Mouse (Mus musculus): ENCODE data around the gene Olfr455. TPM values are rescaled to one million over a fixed set of nuclear protein-coding genes. Genes with fewer than 3 reads are reported as not detected.

Olfr455 gene
- polyA plus RNA-seq, 2 experiments = not detected

- H3K4me3 ChIP-seq (replicated peaks; ENCODE audit: low read length) = no peak overlapping the region
Measured at GRCm38 (mm10) chr6:42578678-42579077, 31.3 kb upstream of the Olfr455 start.

DNA sequence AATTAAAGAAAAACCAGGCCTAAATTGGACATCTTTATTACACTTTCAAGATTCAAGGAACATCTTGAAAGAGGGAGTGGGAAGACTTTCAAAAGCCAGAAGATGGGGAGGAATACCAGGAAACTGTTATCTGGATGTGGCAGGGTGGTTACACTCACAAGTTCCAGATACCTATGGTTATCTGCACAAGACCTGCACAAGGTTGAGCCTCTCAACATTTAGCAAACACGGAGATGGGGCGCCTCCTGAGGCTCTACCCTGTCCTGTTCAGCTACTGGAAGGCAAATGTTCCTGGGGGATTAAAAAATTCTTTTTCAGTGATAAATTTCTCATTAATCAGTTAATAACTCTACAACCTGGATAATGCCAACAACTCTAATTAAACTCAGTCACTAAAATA is 30.0 kb upstream of the Olfr455 start:
- 87% methylated on average over 2 of the region's 2 CpGs for WGBS
- no peak overlapping the region for H3K4me3 ChIP-seq (replicated peaks; ENCODE audit: low read length)

More at GRCm38 (mm10) chr6:42578678-42579077, 31.3 kb upstream of the Olfr455 start:
- no peak for TF ChIP-seq POLR2A (IDR thresholded peaks at IDR 0.05; ENCODE audit: borderline replicate concordance, extremely low read depth, insufficient read depth, insufficient read length)
- no peak for ATAC-seq (ENCODE audit: low FRiP score, low read depth)
- no peaks in the 10 kb centered on the region for H3K36me3 ChIP-seq (ENCODE audit: control insufficient read depth, insufficient read depth, low read length)
- DNase-seq (ENCODE audit: low spot score) = no peak
- no peak overlapping the region for H3K4me2 ChIP-seq (replicated peaks; ENCODE audit: low read depth, low read length, severe bottlenecking)
- 74% methylated on average over 4 of the region's 4 CpGs for WGBS
- no peaks in the 10 kb centered on the region for H3K4me1 ChIP-seq (ENCODE audit: control insufficient read depth, insufficient read depth, low read length)
- H3K27ac ChIP-seq (replicated peaks; ENCODE audit: low read depth, low read length) = no peak overlapping the region
- no peaks in the 10 kb centered on the region for H3K9me3 ChIP-seq (ENCODE audit: control insufficient read depth, low read length)
- no peaks in the 10 kb centered on the region for H3K27me3 ChIP-seq (ENCODE audit: control insufficient read depth, insufficient read depth, low read length)
- no peak overlapping the region for H3K9ac ChIP-seq (ENCODE audit: low read depth, low read length, severe bottlenecking)

DNA sequence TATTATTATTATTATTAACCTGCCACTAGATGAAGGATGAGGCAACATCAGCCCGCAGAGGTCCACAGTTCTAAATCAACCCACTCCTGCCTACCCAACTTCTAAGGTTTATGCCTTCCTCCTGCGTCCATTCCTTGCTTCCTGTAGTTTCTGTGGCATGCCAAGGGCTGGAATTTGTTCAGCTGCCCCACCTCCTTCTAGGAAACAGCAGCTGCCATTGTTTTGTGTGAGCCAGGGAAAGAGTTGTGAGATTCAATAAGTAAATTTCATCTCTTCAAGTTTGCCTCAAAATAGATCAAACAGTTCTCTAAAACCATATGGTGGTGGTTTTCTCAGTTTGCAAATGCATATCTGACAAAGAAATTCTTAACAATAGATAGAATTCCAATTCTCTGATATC is 20.8 kb upstream of the Olfr455 start:
- no peak overlapping the region for H3K27ac ChIP-seq (replicated peaks; ENCODE audit: low read depth, low read length)
- no peak overlapping the region for H3K4me3 ChIP-seq (replicated peaks; ENCODE audit: low read length)
- no peak overlapping the region for H3K4me2 ChIP-seq (replicated peaks; ENCODE audit: low read depth, low read length, severe bottlenecking)

More for the DNA sequence above, 30.0 kb upstream of the Olfr455 start:
- DNase-seq (ENCODE audit: low spot score) (no peak), ATAC-seq (ENCODE audit: low FRiP score, low read depth) (no peak)
- Histone ChIP-seq H3K27ac (replicated peaks; ENCODE audit: low read depth, low read length) (no peak overlapping the region), H3K4me1 (ENCODE audit: control insufficient read depth, insufficient read depth, low read length) (no peaks in the 10 kb centered on the region), H3K27me3 (ENCODE audit: control insufficient read depth, insufficient read depth, low read length) (no peaks in the 10 kb centered on the region), H3K4me2 (replicated peaks; ENCODE audit: low read depth, low read length, severe bottlenecking) (no peak overlapping the region), H3K9ac (ENCODE audit: low read depth, low read length, severe bottlenecking) (no peak overlapping the region), H3K36me3 (ENCODE audit: control insufficient read depth, insufficient read depth, low read length) (no peaks in the 10 kb centered on the region), H3K9me3 (ENCODE audit: control insufficient read depth, low read length) (no peaks in the 10 kb centered on the region)
- no peak for TF ChIP-seq POLR2A (IDR thresholded peaks at IDR 0.05; ENCODE audit: borderline replicate concordance, extremely low read depth, insufficient read depth, insufficient read length)

DNA sequence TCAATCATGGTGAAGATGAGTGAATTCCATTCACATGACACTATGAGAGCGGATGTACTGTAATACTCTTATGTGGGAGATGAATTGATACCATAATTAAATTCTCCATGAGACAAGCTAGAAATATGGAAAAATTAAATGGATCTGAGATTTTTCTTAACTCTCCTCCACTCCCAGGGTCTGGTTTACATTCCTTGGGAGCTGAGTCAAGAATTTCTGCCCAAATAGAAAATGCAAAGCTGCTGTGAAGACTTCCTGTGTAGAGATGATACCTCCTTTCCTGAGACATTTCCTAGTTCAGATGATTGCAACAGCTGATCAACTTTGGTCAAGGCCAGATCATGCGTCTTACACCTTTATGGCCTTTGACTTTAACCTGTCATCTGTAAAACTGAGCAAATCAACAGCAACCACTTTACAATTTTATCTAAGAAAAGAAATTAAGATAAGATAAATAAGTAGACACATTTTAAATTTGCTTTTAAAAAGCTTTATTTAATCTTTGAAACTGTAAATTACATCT is 18.8 kb upstream of the Olfr455 start:
- 83% methylated on average over 2 of the region's 2 CpGs for WGBS
- TF ChIP-seq POLR2A (IDR thresholded peaks at IDR 0.05; ENCODE audit: borderline replicate concordance, extremely low read depth, insufficient read depth, insufficient read length) = no peak
- ATAC-seq (ENCODE audit: low FRiP score, low read depth) = no peak

More for the DNA sequence above, 20.8 kb upstream of the Olfr455 start:
- 56% methylated on average over 2 of the region's 2 CpGs for WGBS
- Histone ChIP-seq H3K4me1 (ENCODE audit: control insufficient read depth, insufficient read depth, low read length) (no peaks in the 10 kb centered on the region), H3K36me3 (ENCODE audit: control insufficient read depth, insufficient read depth, low read length) (no peaks in the 10 kb centered on the region), H3K9me3 (ENCODE audit: control insufficient read depth, low read length) (no peaks in the 10 kb centered on the region), H3K9ac (ENCODE audit: low read depth, low read length, severe bottlenecking) (no peak overlapping the region), H3K27me3 (ENCODE audit: control insufficient read depth, insufficient read depth, low read length) (no peaks in the 10 kb centered on the region)
- DNase-seq (ENCODE audit: low spot score) = no peak
- no peak for TF ChIP-seq POLR2A (IDR thresholded peaks at IDR 0.05; ENCODE audit: borderline replicate concordance, extremely low read depth, insufficient read depth, insufficient read length)
- no peak for ATAC-seq (ENCODE audit: low FRiP score, low read depth)

DNA sequence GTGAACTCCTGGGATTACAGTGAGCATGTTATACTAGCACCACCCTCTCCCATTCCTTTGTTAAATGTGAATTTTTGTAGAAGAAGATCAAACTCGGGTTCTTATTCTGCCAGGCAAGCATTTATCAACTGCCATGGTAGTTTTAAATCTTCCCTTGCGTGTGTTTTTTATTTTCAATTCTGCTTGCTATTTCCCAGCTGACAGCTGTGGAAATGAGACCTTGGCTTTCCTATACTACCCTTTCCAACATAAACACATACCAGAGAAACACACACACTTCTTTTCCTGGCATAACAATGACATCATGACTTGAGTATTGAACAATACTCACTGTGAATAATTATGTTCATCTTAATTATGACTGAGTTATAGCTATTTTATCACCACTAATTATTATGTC is 14.9 kb upstream of the Olfr455 start:
- no peak overlapping the region for H3K4me3 ChIP-seq (replicated peaks; ENCODE audit: low read length)
- no peaks in the 10 kb centered on the region for H3K36me3 ChIP-seq (ENCODE audit: control insufficient read depth, insufficient read depth, low read length)
- no peak overlapping the region for H3K4me2 ChIP-seq (replicated peaks; ENCODE audit: low read depth, low read length, severe bottlenecking)
- no peak overlapping the region for H3K27ac ChIP-seq (replicated peaks; ENCODE audit: low read depth, low read length)
- H3K9me3 ChIP-seq (ENCODE audit: control insufficient read depth, low read length) = no peaks in the 10 kb centered on the region
- 48% methylated on average over 2 of the region's 2 CpGs for WGBS
- TF ChIP-seq POLR2A (IDR thresholded peaks at IDR 0.05; ENCODE audit: borderline replicate concordance, extremely low read depth, insufficient read depth, insufficient read length) = no peak
- no peak for ATAC-seq (ENCODE audit: low FRiP score, low read depth)
- no peak overlapping the region for H3K9ac ChIP-seq (ENCODE audit: low read depth, low read length, severe bottlenecking)
- no peak for DNase-seq (ENCODE audit: low spot score)
- no peaks in the 10 kb centered on the region for H3K27me3 ChIP-seq (ENCODE audit: control insufficient read depth, insufficient read depth, low read length)
- H3K4me1 ChIP-seq (ENCODE audit: control insufficient read depth, insufficient read depth, low read length) = no peaks in the 10 kb centered on the region

More for the DNA sequence above, 18.8 kb upstream of the Olfr455 start:
- no peak overlapping the region for H3K27ac ChIP-seq (replicated peaks; ENCODE audit: low read depth, low read length)
- H3K9me3 ChIP-seq (ENCODE audit: control insufficient read depth, low read length) = no peaks in the 10 kb centered on the region
- H3K9ac ChIP-seq (ENCODE audit: low read depth, low read length, severe bottlenecking) = no peak overlapping the region
- no peak for DNase-seq (ENCODE audit: low spot score)
- H3K36me3 ChIP-seq (ENCODE audit: control insufficient read depth, insufficient read depth, low read length) = no peaks in the 10 kb centered on the region
- no peaks in the 10 kb centered on the region for H3K4me1 ChIP-seq (ENCODE audit: control insufficient read depth, insufficient read depth, low read length)
- H3K27me3 ChIP-seq (ENCODE audit: control insufficient read depth, insufficient read depth, low read length) = no peaks in the 10 kb centered on the region
- no peak overlapping the region for H3K4me3 ChIP-seq (replicated peaks; ENCODE audit: low read length)
- H3K4me2 ChIP-seq (replicated peaks; ENCODE audit: low read depth, low read length, severe bottlenecking) = no peak overlapping the region

DNA sequence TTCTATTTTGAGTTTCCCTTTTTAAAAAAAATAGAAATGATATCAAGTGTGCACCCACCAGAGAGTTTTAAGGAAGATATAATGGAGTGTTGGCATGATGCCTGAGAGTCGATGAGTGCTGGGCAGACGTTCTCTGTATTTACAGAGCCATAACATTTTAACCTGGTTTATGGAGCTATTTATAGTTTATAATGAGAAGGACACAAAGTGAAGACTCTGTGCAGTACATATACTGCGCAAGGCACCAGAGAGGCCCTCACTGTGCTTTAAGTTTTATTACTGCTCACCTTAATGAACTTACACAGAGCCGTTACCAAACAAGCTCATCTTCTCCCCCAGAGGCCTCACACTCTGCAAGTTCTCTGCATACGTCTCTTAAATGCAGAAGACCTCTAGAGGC is 13.5 kb upstream of the Olfr455 start:
- Histone ChIP-seq H3K27ac (replicated peaks; ENCODE audit: low read depth, low read length) (no peak overlapping the region), H3K36me3 (ENCODE audit: control insufficient read depth, insufficient read depth, low read length) (no peaks in the 10 kb centered on the region), H3K4me1 (ENCODE audit: control insufficient read depth, insufficient read depth, low read length) (no peaks in the 10 kb centered on the region), H3K9ac (ENCODE audit: low read depth, low read length, severe bottlenecking) (no peak overlapping the region), H3K4me3 (replicated peaks; ENCODE audit: low read length) (no peak overlapping the region), H3K27me3 (ENCODE audit: control insufficient read depth, insufficient read depth, low read length) (no peaks in the 10 kb centered on the region), H3K9me3 (ENCODE audit: control insufficient read depth, low read length) (no peaks in the 10 kb centered on the region), H3K4me2 (replicated peaks; ENCODE audit: low read depth, low read length, severe bottlenecking) (no peak overlapping the region)
- no peak for TF ChIP-seq POLR2A (IDR thresholded peaks at IDR 0.05; ENCODE audit: borderline replicate concordance, extremely low read depth, insufficient read depth, insufficient read length)
- WGBS = 35% methylated on average over 5 of the region's 5 CpGs
- DNase-seq (ENCODE audit: low spot score) (no peak), ATAC-seq (ENCODE audit: low FRiP score, low read depth) (no peak)
